Mouse (Mus musculus): ENCODE data around the gene Nos1ap. TPM values are rescaled to one million over a fixed set of nuclear protein-coding genes. Genes with fewer than 3 reads are reported as not detected.
A peak's percentile ranks its signal among the peaks of the same experiment; 100 is the strongest.

Gene Nos1ap
- polyA plus RNA-seq, 1 experiment from 2014 or later, result 7.7 TPM

DNA sequence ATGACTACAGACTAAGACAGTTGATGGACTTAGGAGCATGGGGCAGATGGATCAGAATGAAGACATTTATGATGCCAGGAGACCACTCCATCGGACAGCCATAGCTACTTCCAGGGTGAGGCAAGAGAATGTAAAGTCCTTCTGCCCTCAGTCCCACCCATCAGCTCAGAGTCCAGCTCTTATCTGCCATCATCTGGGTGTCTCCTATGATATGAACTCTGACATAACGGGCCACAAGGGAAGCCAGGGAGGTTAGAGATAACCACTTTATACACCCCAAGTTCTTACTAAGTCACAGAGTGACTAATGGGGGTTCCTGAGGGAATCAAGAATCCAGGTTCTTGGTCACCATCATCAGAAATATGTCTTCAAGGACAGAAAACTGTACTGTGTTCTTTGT, 23.1 kb downstream of the Nos1ap start:
- no peaks in the 10 kb centered on the region for H3K4me1 ChIP-seq (ENCODE audit: control insufficient read depth, insufficient read depth, low read length)
- H3K9me3 ChIP-seq (ENCODE audit: control insufficient read depth, low read length), result 0 out of 2 replicates have a peak, but pooled peaks cover 3% of the 10 kb centered on the region
- DNase-seq (ENCODE audit: low spot score) (no peak), ATAC-seq (ENCODE audit: low read depth) (no peak)
- no peaks in the 10 kb centered on the region for H3K36me3 ChIP-seq (ENCODE audit: control insufficient read depth, insufficient read depth, low read length)
- H3K4me2 ChIP-seq (ENCODE audit: low read depth, low read length), result no peak overlapping the region
- H3K4me3 ChIP-seq (ENCODE audit: low read depth, low read length), result no peak overlapping the region
- WGBS, result 83% methylated on average over 2 of the region's 2 CpGs
- no peak overlapping the region for H3K27ac ChIP-seq (replicated peaks; ENCODE audit: low read depth, low read length)
- no peak overlapping the region for H3K9ac ChIP-seq (ENCODE audit: low read depth, low read length)
- no peaks in the 10 kb centered on the region for H3K27me3 ChIP-seq (replicated peaks; ENCODE audit: control insufficient read depth, insufficient read depth, low read length)

DNA sequence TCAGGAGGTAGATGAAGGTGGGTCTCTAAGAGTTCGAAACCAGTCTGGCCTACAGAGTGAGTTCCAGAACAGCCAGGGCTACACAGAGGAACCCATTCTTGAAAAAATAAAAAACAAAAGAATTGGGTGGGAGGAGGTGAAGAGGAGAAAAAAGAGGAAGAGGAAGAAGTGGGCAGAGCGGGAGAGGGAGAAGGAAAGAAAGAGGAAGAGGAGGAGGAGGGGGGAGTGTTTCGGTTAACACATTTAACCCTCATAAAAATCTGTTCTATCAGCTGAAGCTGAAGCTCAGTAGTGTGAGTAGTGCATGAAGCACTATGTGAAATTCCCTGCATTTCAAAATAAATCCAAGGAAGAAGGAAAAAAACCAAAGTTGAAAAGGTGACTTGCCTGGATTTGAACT, 24.7 kb downstream of the Nos1ap start:
- no peak overlapping the region for H3K27ac ChIP-seq (replicated peaks; ENCODE audit: low read depth, low read length)
- 90% methylated on average over 3 of the region's 3 CpGs for WGBS
- DNase-seq (ENCODE audit: low spot score), result no peak
- H3K4me2 ChIP-seq (ENCODE audit: low read depth, low read length), result no peak overlapping the region
- no peaks in the 10 kb centered on the region for H3K4me1 ChIP-seq (ENCODE audit: control insufficient read depth, insufficient read depth, low read length)
- H3K36me3 ChIP-seq (ENCODE audit: control insufficient read depth, insufficient read depth, low read length), result no peaks in the 10 kb centered on the region
- H3K9me3 ChIP-seq (ENCODE audit: control insufficient read depth, low read length), result no peaks in the 10 kb centered on the region
- ATAC-seq (ENCODE audit: low read depth), result no peak
- no peaks in the 10 kb centered on the region for H3K27me3 ChIP-seq (replicated peaks; ENCODE audit: control insufficient read depth, insufficient read depth, low read length)
- no peak overlapping the region for H3K9ac ChIP-seq (ENCODE audit: low read depth, low read length)
- H3K4me3 ChIP-seq (ENCODE audit: low read depth, low read length), result no peak overlapping the region

- no peak overlapping the region for H3K27ac ChIP-seq (replicated peaks; ENCODE audit: low read depth, low read length)
- H3K4me2 ChIP-seq (ENCODE audit: low read depth, low read length), result no peak overlapping the region
- H3K4me1 ChIP-seq (ENCODE audit: control insufficient read depth, insufficient read depth, low read length), result no peaks in the 10 kb centered on the region
- no peaks in the 10 kb centered on the region for H3K36me3 ChIP-seq (ENCODE audit: control insufficient read depth, insufficient read depth, low read length)
- 64% methylated on average over 1 of the region's 1 CpGs for WGBS
- H3K9me3 ChIP-seq (ENCODE audit: control insufficient read depth, low read length), result no peaks in the 10 kb centered on the region
- no peaks in the 10 kb centered on the region for H3K27me3 ChIP-seq (replicated peaks; ENCODE audit: control insufficient read depth, insufficient read depth, low read length)
- ATAC-seq (ENCODE audit: low read depth) (no peak), DNase-seq (ENCODE audit: low spot score) (no peak)
- no peak overlapping the region for H3K9ac ChIP-seq (ENCODE audit: low read depth, low read length)
- no peak overlapping the region for H3K4me3 ChIP-seq (ENCODE audit: low read depth, low read length)
These were observed 27.2 kb downstream of the Nos1ap start for GRCm38 (mm10) chr1:170562431-170562830.

DNA sequence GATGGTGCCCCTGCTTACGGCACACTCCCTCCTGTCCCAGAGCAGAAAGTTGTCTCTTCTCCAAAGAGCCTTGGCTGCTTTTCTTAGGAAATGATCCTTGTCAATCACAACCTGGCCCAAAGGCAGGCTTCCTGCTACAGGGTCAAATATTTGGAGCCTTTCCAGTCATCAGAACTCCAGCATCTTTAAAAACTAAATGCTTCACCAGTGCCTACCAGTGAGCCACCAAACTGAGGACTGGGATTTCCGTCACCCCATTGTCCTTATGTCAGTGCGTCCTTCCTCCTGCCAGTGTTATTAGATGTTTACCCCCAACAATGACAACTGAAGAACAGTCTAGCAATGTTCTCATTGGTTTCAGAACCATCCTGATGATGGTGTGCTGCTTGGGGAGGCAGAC, 28.9 kb downstream of the Nos1ap start:
- Histone ChIP-seq H3K27me3 (replicated peaks; ENCODE audit: control insufficient read depth, insufficient read depth, low read length) (no peaks in the 10 kb centered on the region), H3K4me1 (ENCODE audit: control insufficient read depth, insufficient read depth, low read length) (no peaks in the 10 kb centered on the region), H3K4me2 (ENCODE audit: low read depth, low read length) (no peak overlapping the region), H3K27ac (replicated peaks; ENCODE audit: low read depth, low read length) (no peak overlapping the region), H3K9me3 (ENCODE audit: control insufficient read depth, low read length) (no peaks in the 10 kb centered on the region), H3K36me3 (ENCODE audit: control insufficient read depth, insufficient read depth, low read length) (no peaks in the 10 kb centered on the region), H3K4me3 (ENCODE audit: low read depth, low read length) (no peak overlapping the region), H3K9ac (ENCODE audit: low read depth, low read length) (no peak overlapping the region)
- no peak for ATAC-seq (ENCODE audit: low read depth)
- DNase-seq (ENCODE audit: low spot score), result no peak
- WGBS, result 79% methylated on average over 3 of the region's 3 CpGs

DNA sequence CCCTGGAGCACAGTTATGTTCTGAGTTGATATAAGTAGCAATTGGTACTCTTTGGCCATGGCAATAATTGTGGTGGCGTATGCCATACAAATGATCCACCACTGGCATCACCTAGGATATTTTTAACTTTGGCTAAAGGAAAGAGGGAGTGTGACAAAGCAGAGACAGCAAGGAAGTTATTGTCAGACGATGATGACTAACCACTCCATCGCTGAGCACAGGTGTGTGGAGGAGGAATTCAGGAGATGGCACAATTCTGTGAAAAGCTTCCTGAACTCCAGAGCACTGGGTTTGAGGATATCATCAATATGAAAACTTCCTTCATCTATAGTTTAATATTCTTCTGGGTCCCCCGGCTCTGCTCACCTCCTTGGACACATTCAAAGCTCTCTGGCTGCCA, 31.7 kb downstream of the Nos1ap start:
- H3K4me1 ChIP-seq (ENCODE audit: control insufficient read depth, insufficient read depth, low read length), result no peaks in the 10 kb centered on the region
- ATAC-seq (ENCODE audit: low read depth), result no peak
- no peaks in the 10 kb centered on the region for H3K36me3 ChIP-seq (ENCODE audit: control insufficient read depth, insufficient read depth, low read length)
- H3K27me3 ChIP-seq (replicated peaks; ENCODE audit: control insufficient read depth, insufficient read depth, low read length), result no peaks in the 10 kb centered on the region
- H3K9me3 ChIP-seq (ENCODE audit: control insufficient read depth, low read length), result no peaks in the 10 kb centered on the region
- WGBS, result 94% methylated on average over 4 of the region's 4 CpGs
- no peak overlapping the region for H3K9ac ChIP-seq (ENCODE audit: low read depth, low read length)
- no peak overlapping the region for H3K4me3 ChIP-seq (ENCODE audit: low read depth, low read length)
- no peak overlapping the region for H3K4me2 ChIP-seq (ENCODE audit: low read depth, low read length)
- H3K27ac ChIP-seq (replicated peaks; ENCODE audit: low read depth, low read length), result no peak overlapping the region
- DNase-seq (ENCODE audit: low spot score), result no peak

GRCm38 (mm10) chr1:170556696-170557095, 33.0 kb downstream of the Nos1ap start:
- no peak overlapping the region for H3K4me2 ChIP-seq (ENCODE audit: low read depth, low read length)
- ATAC-seq (ENCODE audit: low read depth), result no peak
- no peak for DNase-seq (ENCODE audit: low spot score)
- no peaks in the 10 kb centered on the region for H3K4me1 ChIP-seq (ENCODE audit: control insufficient read depth, insufficient read depth, low read length)
- H3K4me3 ChIP-seq (ENCODE audit: low read depth, low read length), result no peak overlapping the region
- no peak overlapping the region for H3K9ac ChIP-seq (ENCODE audit: low read depth, low read length)
- no peaks in the 10 kb centered on the region for H3K9me3 ChIP-seq (ENCODE audit: control insufficient read depth, low read length)
- no peaks in the 10 kb centered on the region for H3K27me3 ChIP-seq (replicated peaks; ENCODE audit: control insufficient read depth, insufficient read depth, low read length)
- 90% methylated on average over 6 of the region's 6 CpGs for WGBS
- H3K27ac ChIP-seq (replicated peaks; ENCODE audit: low read depth, low read length), result no peak overlapping the region
- H3K36me3 ChIP-seq (ENCODE audit: control insufficient read depth, insufficient read depth, low read length), result no peaks in the 10 kb centered on the region

DNA sequence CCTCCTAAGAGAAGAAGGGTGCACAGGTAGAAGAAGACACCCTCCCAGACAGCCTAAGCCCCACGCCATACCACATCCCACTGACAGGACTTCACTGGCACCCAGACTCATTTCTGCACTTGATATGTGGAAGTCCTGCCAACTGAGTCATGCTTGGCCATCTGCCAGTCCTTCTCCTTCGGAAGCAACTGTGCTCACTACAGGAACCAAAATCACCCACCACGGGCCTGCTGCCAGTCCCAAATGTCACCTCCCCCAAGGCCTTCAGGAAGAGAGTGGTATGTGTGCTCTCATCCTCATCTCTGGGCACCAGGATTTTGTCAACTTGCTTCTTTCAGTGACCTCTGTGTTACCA, 34.7 kb downstream of the Nos1ap start:
- Histone ChIP-seq H3K27ac (replicated peaks; ENCODE audit: low read depth, low read length) (no peak overlapping the region), H3K9ac (ENCODE audit: low read depth, low read length) (no peak overlapping the region), H3K36me3 (ENCODE audit: control insufficient read depth, insufficient read depth, low read length) (no peaks in the 10 kb centered on the region), H3K27me3 (replicated peaks; ENCODE audit: control insufficient read depth, insufficient read depth, low read length) (no peaks in the 10 kb centered on the region), H3K4me1 (ENCODE audit: control insufficient read depth, insufficient read depth, low read length) (no peaks in the 10 kb centered on the region), H3K4me2 (ENCODE audit: low read depth, low read length) (no peak overlapping the region), H3K4me3 (ENCODE audit: low read depth, low read length) (no peak overlapping the region), H3K9me3 (ENCODE audit: control insufficient read depth, low read length) (0 out of 2 replicates have a peak, but pooled peaks cover 2% of the 10 kb centered on the region)
- 0 out of 2 replicates have a peak, but pooled peaks have one; percentile 15 for ATAC-seq (ENCODE audit: low read depth)
- WGBS, result 56% methylated on average over 3 of the region's 3 CpGs
- peak; percentile 70 for DNase-seq (ENCODE audit: low spot score)

DNA sequence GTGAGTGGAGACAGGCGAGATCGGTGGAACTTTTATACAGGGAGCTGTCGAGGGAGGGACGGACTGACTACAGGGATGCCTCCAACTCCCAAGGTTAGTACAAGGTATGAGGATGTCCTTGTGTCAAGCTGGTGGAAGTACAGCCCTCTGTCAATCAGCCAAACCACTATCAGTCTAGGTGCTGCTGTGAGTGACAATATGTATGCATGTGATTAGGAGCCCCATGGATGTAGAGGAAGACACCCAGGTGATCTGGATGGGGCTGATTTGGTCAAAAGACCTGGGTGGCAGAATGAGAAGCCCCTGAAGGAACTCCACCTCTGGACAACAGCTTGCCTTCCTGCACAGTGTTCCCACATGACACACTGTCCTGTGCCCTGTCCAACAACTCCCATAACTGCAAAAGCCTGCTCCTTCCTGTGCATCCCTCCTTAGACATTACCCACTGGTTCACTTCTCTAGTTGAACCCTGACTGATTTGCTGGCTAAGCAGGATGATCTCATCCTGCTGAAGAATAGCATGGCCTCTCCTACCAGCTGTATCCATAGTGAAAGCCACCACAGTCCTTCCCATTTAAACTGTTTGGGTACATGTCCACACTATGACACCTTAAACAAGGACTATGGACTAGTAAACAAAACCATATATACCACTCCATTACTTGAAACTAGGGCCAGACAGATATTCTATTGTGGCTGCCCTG, 35.3 kb downstream of the Nos1ap start:
- no peak overlapping the region for H3K4me2 ChIP-seq (ENCODE audit: low read depth, low read length)
- H3K27me3 ChIP-seq (replicated peaks; ENCODE audit: control insufficient read depth, insufficient read depth, low read length), result no peaks in the 10 kb centered on the region
- H3K9me3 ChIP-seq (ENCODE audit: control insufficient read depth, low read length), result 0 out of 2 replicates have a peak, but pooled peaks cover 2% of the 10 kb centered on the region
- no peaks in the 10 kb centered on the region for H3K4me1 ChIP-seq (ENCODE audit: control insufficient read depth, insufficient read depth, low read length)
- DNase-seq (ENCODE audit: low spot score) (no peak), ATAC-seq (ENCODE audit: low read depth) (no peak)
- H3K36me3 ChIP-seq (ENCODE audit: control insufficient read depth, insufficient read depth, low read length), result no peaks in the 10 kb centered on the region
- no peak overlapping the region for H3K27ac ChIP-seq (replicated peaks; ENCODE audit: low read depth, low read length)
- 92% methylated on average over 4 of the region's 4 CpGs for WGBS
- no peak overlapping the region for H3K9ac ChIP-seq (ENCODE audit: low read depth, low read length)
- H3K4me3 ChIP-seq (ENCODE audit: low read depth, low read length), result no peak overlapping the region
